Mouse (Mus musculus) erythroblast, adult 5-6 weeks (primary cell): Measurements from ENCODE around the gene Immt. TPM values are rescaled to one million over a fixed set of nuclear protein-coding genes. Genes with fewer than 3 reads are reported as not detected.
"Not testable (repeated sequence)": the region's sequence is repeated elsewhere in the genome, so short reads cannot be mapped to it uniquely, and the experiment has no call there.

Experiments used
- ATAC-seq: replicated peaks from 2 replicates; pipeline ENCODE4 v1.8.0; 2016; ENCODE audit warnings: moderate number of reproducible peaks, mild to moderate bottlenecking, moderate TSS enrichment, inconsistent platforms; ENCODE audit not compliant: poor library complexity, low FRiP score, severe bottlenecking
- total RNA-seq, 2 experiments: library from RNA; stranded (forward) in 1 of 2; stranded (reverse) in 1 of 2; fragments of 150-400 nt in 1 of 2; fragments of 200-764, 138-1000 nt in 1 of 2; gene quantifications; 2 replicates each; pipeline versions ENCODE4 v1.2.3 to v1.2.4; 2015 to 2017; ENCODE audit warnings: low replicate concordance in 2 of 2

The Immt gene
- total RNA-seq, 2 experiments from 2014 or later: 44.0 to 50.5 TPM

DNA sequence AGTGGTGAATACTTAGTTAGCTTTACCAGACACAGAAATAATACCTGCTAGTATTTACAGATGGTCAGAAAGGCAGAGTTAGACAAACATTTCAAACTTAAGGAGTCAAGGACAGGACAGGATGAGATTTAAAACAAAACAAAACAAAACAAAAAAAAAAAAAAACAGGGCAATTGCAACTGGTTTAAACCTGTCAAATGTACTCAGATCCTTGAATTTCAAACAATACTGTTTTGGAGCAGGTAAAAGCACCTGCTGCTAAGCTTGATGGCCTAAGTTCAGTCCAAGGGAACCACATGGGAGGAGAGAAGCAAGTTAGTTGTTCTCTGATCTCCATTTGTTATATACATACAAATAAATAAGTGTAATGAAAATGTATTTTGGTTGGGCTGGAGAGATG is 8.7 kb downstream of the Immt start:
- ATAC-seq: no peak

- ATAC-seq: no peak
Measured at GRCm38 (mm10) chr6:71840597-71841290, 9.6 kb downstream of the Immt start.

DNA sequence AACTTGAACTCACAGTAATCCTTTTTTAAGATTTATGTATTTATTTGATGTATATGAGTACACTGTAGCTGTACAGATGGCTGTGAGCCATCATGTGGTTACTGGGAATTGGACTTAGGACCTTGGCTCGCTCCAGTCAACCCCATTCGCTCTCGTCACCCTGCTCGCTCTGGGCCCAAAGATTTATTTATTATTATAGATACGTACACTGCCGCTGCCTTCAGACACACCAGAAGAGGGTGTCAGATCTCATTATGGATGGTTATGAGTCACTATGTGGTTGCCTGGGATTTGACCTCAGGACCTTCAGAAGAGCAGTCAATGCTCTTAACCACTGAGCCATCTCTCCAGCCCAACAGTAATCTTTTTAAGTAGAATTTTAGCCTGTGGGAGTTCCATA is 15.8 kb downstream of the Immt start:
- not testable (repeated sequence) for ATAC-seq

DNA sequence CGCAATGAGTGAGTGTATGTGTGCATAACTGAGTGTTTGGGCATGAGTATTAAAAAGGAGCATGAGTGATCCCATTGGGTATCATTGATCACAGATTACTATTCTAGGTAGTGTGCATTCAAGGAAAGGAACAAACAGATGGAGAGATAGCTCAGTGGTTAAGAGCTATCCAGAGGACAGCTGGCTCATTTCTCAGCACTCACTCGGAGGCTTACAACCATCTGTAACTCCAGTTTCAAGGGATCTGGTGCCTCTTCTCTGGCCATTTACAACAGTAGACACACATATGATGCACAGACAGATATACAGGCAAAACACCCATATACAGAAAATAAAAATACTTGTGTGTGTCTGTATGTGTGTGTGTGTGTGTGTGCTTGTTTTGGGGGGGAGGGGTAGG is 36.6 kb downstream of the Immt start:
- ATAC-seq: no peak

- no peak for ATAC-seq
Measured at GRCm38 (mm10) chr6:71868809-71869208, 37.7 kb downstream of the Immt start.

- ATAC-seq: no peak
Measured at GRCm38 (mm10) chr6:71871396-71871795, 40.3 kb downstream of the Immt start.

GRCm38 (mm10) chr6:71877965-71878760 is 47.0 kb downstream of the Immt start:
- ATAC-seq: no peak

DNA sequence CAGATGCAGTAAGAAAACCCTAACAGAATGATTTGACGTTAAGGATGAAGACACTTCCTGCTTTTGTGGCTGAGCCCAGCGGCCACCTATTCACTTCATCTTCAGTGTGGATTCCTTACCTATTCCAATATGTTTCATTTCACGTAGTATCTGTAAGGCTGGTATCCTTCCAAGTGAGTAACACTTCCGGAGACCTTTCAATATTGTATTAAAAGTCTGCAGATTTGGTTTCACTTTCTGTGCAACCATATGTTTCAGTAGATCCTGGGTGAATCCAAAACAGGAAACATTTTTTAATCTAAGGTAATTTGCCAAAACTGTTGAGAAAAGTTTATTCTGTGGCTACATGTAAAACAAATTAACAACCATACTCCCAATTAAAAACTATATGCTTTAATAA is 62.1 kb downstream of the Immt start:
- no peak for ATAC-seq

DNA sequence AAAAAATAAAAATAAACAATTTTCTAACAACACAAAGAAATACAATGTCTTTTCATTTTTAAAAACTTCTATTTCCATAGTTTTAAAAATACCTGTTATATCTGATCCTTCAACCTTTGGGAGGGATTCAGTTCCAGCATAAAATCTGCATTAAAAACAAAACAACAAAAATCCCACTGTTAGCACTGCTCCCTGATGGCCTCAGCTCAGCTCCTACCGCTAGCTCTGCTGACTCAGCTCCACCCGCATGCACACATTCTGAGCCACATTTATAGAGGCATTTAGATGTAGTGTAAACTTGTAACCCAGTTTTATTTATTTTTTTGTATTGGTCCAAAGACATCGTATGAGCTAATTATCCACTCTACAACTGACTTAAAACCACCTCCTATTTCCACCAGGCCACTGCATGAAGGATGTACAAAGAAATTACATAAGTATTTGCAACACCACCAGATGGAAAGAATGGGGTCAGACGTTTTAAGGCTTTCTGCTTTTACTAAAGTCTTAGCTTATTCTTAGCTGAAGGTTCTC is 76.6 kb downstream of the Immt start:
- ATAC-seq: no peak

DNA sequence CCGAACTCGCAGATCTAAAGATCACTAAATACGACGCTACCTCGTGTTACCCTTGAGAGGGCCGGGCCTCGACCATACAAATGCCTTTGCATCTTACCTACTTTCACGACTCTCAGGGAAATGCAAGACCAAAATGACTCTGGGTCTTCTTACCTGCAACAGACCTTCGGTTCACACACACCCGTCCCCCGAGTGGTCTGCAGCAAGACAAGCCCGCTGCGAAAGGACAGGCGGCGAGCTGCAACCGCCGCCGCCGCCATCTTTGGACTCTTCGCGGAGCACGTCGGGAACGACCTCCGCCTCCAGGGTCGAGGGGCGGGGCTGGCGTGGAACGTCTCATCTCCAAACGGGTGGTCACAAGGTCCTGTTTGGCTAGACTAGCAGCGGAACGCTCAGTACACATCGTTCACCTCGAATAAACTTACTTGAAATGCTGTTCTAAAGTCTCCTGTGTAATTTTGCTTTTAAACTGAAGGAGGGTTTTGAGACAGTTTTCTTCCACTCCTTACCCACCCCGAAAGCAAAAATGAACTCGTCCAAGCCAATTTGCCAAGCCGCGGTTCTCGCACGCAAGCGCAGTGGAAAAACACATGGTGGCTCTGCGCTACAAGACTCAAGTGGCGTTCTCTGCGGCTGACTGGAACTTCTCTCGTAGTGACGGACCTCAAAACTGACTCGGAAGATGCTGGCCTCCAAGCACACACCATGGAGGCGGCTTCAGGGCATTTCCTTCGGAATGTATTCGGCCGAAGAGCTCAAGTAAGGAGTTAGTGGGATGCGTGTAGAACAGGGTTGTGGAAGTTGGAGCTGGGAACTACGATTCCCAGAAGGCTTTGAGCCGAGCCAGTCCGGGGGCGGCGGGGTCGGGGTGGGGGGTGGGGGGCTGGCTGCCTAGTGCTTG is 77.6 kb downstream of the Immt start, which contains the start of the genes Ptcd3 and Polr1a:
Gene Ptcd3 (minus strand): TSS at position 270 of the 901 bp plus-strand sequence.
Gene Polr1a (plus strand): TSS at position 573 of the 901 bp plus-strand sequence.
- peak; percentile 98 for ATAC-seq

DNA sequence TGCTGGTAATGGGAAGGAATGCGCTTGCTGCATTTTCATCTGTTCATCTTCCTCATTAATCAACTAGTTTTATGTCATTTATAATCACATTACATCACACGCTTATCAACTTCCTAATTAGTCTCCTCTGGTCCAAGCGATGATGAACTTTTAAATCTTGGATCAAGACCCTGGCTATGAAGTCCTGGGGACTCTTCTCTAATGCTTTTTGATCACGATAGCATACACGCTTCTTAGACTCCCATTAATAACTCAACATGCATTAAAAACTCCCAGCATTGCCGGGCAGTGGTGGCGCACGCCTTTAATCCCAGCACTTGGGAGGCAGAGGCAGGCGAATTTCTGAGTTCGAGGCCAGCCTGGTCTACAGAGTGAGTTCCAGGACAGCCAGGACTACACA is 78.3 kb downstream of the Immt start:
- no peak for ATAC-seq

DNA sequence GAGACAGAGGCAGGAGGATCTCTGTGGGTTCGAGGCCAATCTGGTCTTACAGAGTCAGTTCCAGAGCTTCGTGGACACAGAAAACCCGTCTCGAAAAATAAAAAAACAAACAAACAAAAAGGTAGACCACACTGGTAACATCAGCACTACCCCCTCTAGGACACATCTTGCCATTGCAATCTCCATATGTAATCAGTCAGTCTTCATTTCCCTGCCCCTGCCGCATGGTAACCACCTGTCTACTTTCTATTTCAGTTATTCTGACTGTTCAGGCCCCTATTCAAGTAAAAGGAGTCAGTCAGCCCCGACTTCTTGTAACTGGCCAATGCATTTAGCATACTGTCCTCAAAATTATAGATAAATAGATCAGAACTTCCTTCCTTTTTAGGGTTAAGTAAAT is 78.7 kb downstream of the Immt start:
- ATAC-seq: no peak

- no peak for ATAC-seq
Measured at GRCm38 (mm10) chr6:71911686-71912450, 80.7 kb downstream of the Immt start.

GRCm38 (mm10) chr6:71920752-71921151 is 89.6 kb downstream of the Immt start:
- no peak for ATAC-seq

- ATAC-seq: not testable (repeated sequence)
Measured at GRCm38 (mm10) chr6:71925233-71925632, 94.1 kb downstream of the Immt start.
